Mouse (Mus musculus) naive thymus-derived CD4-positive, alpha-beta T cell, adult 2 months (primary cell): ENCODE results near the gene Nrxn3.

ENCODE experiments used
- DNase-seq: peaks from one replicate; pipeline ENCODE4 v3.0.0-alpha.2; 2011; ENCODE audit warnings: low read depth

The Nrxn3 gene

GRCm38 (mm10) chr12:88722691-88723070, at the start of gene Nrxn3:
Nrxn3 (plus strand) TSS chr12:88722876.
- DNase-seq: no peak

GRCm38 (mm10) chr12:88704159-88704846, 18.4 kb upstream of the Nrxn3 start:
- DNase-seq: no peak

GRCm38 (mm10) chr12:88705959-88706358, 16.7 kb upstream of the Nrxn3 start:
- DNase-seq: no peak

GRCm38 (mm10) chr12:88707786-88708185, 14.9 kb upstream of the Nrxn3 start:
- no peak for DNase-seq

GRCm38 (mm10) chr12:88709223-88709622, 13.5 kb upstream of the Nrxn3 start:
- DNase-seq: no peak

GRCm38 (mm10) chr12:88713456-88713855, 9.2 kb upstream of the Nrxn3 start:
- no peak for DNase-seq

- no peak for DNase-seq
Observed at GRCm38 (mm10) chr12:88722031-88722690, 515 bp upstream of the Nrxn3 start.

- no peak for DNase-seq
Observed at GRCm38 (mm10) chr12:88726316-88726715, 3.6 kb downstream of the Nrxn3 start.

- no peak for DNase-seq
Observed at GRCm38 (mm10) chr12:88726755-88727154, 4.1 kb downstream of the Nrxn3 start.

- no peak for DNase-seq
Observed at GRCm38 (mm10) chr12:88730720-88731119, 8.0 kb downstream of the Nrxn3 start.

- DNase-seq: no peak
Observed at GRCm38 (mm10) chr12:88735045-88735444, 12.4 kb downstream of the Nrxn3 start.

GRCm38 (mm10) chr12:88737081-88737480, 14.4 kb downstream of the Nrxn3 start:
- DNase-seq: no peak

- no peak for DNase-seq
Observed at GRCm38 (mm10) chr12:88738616-88739015, 15.9 kb downstream of the Nrxn3 start.

- no peak for DNase-seq
Observed at GRCm38 (mm10) chr12:88746788-88747187, 24.1 kb downstream of the Nrxn3 start.

- DNase-seq: no peak
Observed at GRCm38 (mm10) chr12:88764791-88765190, 42.1 kb downstream of the Nrxn3 start.

- no peak for DNase-seq
Observed at GRCm38 (mm10) chr12:88774666-88775065, 52.0 kb downstream of the Nrxn3 start.

- no peak for DNase-seq
Observed at GRCm38 (mm10) chr12:88778036-88778435, 55.4 kb downstream of the Nrxn3 start.

GRCm38 (mm10) chr12:88784199-88785147, 61.8 kb downstream of the Nrxn3 start:
- DNase-seq: no peak

- no peak for DNase-seq
Observed at GRCm38 (mm10) chr12:88793314-88793713, 70.6 kb downstream of the Nrxn3 start.

- no peak for DNase-seq
Observed at GRCm38 (mm10) chr12:88800990-88801655, 78.4 kb downstream of the Nrxn3 start.

GRCm38 (mm10) chr12:88801656-88802007, 79.0 kb downstream of the Nrxn3 start:
- DNase-seq: no peak

GRCm38 (mm10) chr12:88808947-88809346, 86.3 kb downstream of the Nrxn3 start:
- no peak for DNase-seq
